Mouse (Mus musculus): ENCODE measurements at regions not wholly inside any gene's neighbourhood (a gene's known extent, or its start where the extent isn't known, plus 50 kb on each side); places are given as distances from the start of the nearest gene placed in this dataset.

GRCm38 (mm10) chr14:44912740-44913139, 53.6 kb upstream of the Ptgdr start:
- TF ChIP-seq CTCF (IDR thresholded peaks at IDR 0.05; ENCODE audit: low read depth, low read length) (no peak), POLR2A (IDR thresholded peaks at IDR 0.05; ENCODE audit: extremely low read depth, insufficient read depth, low read length) (no peak)
